Mouse (Mus musculus) lung, postnatal 36 days (tissue): ENCODE data around the gene Wdr90.
A peak's percentile ranks its signal among the peaks of the same experiment; 100 is the strongest.

ENCODE experiments used
- DNase-seq: peaks from one replicate; pipeline ENCODE4 v3.0.0; 2022; ENCODE audit warnings: mixed read lengths

The Wdr90 gene

DNA sequence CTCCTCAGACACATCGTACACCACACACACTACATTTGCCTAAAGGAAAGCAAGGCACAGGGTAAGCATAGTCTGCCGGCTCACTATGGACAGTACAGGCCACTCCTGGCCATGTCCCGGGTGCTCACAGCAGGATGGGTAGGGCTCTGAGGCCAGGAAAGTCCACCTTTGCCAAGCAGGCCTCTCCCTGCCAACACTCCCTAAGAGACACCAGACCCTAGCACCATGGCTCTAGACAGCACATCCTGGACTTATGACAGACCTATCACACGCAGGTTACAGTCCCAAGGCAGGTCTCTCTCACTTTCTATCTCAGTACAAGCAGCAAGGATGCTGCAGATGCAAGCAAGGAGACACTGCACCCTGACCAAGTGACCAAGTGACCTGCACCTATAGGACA lies 18.2 kb downstream of the Wdr90 start:
- DNase-seq = no peak

DNA sequence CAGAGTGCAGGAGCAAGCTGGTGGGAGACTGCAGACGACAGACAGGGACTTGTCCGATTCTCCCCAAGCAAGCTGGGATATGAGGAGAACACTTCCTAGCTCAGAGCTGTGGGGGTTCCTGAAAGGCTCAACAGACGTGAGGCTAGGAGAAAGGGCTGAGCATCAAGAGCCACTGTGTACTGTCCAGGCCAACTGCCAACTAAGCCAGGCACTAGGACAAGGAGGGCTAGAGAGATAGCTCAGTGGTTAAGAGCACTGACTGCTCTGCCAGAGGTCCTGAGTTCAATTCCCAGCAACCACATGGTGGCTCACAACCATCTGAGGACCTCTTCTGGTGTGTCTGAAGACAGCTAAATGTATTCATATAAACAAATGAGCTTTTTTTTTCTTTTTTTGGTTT lies 18.8 kb downstream of the Wdr90 start:
- DNase-seq = no peak

DNA sequence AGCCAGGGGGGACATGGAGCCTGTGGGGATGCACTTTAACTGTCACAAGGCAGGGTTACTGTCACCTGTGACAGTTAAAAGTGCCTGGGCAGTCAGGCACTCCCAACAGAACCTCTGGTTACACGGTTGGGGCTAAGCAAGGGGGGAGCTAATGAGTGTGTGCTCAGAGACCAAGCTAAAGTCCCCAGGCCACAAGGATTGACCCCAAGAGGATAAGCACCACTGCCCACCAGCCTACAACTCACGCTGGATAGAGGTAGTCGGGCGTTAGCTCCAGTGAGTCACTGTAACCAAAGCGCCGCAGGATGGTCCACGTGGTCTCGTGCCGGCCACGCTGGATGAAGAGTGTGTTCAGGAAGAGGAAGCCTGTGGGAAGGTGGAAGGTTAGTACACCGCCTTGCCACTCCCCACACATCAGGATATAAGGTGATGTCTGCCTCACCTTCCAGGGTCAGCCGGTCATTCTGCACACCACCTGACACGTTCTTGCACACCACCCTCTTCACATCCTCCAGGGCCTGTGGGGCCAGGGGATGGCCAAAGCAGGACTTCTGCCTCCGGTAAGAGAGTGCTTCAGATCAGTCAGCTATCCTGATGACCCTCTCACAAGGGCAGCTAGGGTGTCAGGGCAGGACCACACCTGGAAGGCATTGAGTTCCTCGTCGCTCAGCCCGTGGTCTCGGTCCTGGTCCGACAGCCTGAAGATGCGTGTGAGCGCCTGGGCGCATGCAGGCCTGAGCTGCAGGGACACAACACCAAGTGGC lies 20.0 kb downstream of the Wdr90 start, which contains the start of gene Gm20683:
Gene Gm20683, minus strand, starts transcription at position 647 of the 764 bp plus-strand sequence.
- no peak for DNase-seq

DNA sequence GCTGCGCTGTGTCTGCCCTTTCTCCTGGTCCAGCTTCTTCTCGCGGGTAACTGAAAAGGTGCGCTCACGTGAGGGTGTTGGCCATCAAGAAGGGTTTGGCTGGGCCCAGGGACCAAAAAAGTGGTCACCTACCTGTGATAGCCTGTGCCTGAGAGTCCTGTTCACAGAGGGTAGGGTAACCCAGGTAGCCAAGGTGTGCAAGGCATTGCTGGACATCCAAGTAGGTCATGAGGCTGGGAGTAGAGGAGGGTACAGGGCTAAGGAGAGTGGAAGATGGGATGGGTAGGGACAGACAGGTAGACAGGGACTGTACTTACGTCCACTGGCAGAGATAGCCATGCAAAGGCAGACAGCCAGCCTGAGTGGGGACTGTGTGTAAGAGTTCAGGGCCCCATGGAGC lies 20.8 kb downstream of the Wdr90 start:
- DNase-seq = no peak

DNA sequence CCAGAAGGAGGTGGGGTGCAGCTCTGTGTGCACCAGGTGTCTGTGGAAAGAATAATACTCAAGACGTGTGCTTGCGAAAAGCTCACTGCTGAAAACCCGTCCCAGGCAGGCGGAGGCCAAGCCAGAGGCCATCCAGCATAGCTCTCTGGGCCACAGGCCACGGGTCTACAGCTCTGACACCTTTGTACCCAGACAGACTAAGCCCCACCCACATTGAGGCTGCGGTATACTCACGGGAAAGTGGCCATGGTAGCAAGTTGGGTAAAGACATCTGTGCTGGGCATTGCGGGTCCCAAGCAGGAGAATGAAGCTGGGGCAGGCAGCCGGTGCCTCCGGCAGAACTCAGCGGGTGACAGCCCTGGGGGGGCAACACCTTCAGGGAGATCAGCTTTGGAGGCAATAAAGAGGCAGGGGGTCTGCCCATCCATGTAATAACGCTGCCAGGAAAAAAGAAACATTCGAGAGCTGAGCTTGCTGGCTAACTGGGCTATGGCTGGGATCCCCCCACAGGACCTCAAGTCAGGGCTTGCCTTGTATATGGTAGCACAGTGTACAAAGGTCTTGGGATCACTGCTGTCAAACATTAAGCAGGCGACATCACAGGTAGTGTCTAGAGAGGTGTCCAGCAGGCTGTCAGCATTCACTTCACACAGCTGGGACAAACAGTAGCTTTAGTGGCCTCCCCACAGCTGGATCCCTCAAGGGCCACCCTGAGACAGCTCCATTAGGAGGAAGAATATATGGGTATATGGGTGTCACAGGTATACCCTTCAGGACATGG lies 21.7 kb downstream of the Wdr90 start:
- DNase-seq = no peak

DNA sequence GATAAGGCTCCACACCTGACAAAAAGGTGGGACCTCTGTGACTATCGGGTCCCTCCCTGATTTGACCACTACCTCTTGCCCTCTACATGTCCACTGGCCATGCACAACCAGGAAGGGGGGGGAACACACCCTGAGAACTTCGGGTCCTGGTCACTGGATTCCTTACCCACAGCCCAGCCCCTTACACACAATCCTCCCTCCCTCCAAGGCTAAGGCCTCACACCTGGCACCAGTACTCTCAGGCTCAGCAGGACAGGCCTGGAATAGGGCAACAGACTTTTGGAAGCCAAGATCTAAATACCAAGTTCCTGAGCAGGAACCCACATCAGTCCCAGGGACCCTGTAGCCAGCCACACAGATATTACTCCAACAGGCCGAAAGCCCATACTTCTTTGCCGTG lies 22.4 kb downstream of the Wdr90 start:
- DNase-seq = no peak

DNA sequence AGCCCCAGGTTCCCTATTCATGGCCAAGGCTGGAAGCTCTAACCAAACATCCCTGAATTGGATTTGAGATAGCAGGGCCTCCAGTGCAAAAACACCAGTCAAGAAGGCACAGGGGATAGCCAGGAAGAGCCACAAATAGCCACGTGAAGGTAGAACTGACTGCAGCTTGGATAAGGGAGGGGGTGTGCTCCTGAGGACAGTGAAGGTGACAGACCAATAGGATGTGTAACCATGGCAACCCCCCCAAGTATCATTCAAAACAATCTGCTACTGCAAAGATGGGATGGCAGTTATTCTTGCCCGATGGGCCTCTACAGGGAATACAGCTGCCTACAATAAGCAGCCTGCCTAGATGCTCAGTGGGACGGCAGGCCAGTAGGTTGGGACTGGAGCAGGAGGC lies 23.8 kb downstream of the Wdr90 start:
- no peak for DNase-seq

DNA sequence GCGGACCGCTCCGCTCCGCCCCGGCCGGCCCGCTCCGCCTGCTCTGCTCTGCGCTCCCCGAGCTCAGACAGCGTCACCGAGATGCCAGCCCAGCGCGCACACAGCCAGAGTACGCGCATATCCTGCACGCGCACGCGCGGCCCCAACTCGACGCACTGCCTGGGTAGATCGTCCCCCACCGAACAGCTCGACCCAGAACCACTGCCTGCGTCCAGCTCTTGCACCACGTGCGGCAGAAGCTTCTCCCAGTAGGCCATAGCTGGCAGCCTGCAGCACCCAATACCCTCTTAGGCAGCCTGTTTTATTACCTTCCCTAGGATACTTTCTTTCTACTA lies 24.3 kb downstream of the Wdr90 start, which contains the start of gene Rhbdl1:
Gene Rhbdl1, minus strand, starts transcription at position 220 of the 335 bp plus-strand sequence.
- peak; percentile 61 for DNase-seq

DNA sequence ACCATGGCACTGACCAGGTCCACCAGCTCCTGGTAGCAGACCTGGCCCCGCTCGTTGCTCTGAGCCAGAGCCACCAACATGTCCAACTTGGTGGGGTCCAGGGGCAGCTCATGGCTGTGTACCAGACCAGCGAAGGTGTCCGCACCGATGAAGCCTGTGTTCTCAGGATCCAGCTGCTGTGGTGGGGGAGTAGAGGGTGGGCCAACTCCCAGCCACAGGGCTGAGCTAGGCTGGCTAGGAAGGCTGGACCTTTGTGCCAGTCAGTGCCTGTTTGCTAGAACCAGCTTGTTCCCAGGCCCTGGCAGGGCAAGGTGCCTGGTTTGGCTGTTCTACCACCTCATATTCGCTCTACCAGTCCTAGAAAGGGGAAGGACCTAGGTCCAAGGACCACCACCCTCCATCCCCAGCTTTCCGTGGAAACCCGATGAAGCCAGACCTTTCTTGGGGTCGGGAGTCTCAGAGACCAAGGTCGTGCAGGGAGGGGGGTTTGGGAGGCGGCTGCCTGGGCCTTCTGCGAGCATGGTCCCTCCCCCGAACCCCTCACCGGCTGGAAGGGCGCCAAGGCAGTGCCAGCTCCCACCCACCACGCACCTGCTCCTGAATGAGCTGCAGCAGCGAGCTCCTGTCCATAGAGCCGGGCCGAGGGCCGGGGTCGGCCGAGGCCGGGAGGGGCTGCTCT lies 24.8 kb downstream of the Wdr90 start:
- DNase-seq = no peak

DNA sequence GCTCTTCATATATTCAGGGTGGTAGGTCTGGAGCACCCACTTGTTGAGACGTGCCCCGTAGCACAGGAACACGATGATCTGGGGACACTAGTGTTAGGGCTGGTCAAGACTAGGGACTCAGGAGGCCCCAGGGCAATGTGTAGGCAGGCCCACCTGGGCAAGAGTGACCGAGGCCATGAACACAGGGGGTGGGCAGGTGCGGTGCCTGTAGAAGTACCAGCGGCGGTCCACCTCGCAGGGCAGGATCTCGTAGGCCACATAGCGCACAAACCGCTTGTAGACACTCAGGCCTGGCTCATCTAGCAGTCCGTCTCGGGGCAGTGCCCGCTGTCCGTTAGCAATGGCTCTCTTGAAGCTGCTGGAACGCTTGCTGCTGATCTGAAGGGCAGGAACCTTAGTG lies 25.5 kb downstream of the Wdr90 start:
- DNase-seq = no peak

DNA sequence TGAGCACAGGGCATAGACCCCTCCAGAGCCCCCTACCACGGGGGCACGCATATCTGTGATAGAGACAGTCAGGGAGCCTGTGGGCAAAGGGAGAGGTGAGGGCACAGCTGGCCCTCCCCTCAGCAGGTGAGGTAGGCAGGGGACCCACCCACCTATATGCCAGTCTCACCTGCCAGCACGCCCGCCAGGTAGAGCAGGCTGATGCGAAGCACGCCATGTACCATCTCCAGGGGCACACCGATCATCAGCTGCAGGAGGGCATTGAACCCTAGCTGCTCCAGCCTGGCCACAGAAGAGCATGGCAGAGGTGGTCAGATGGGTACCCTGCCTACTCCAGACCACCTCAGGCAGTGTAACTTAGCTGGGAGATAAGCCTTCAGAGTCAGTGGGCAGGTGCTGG lies 26.0 kb downstream of the Wdr90 start:
- no peak for DNase-seq

DNA sequence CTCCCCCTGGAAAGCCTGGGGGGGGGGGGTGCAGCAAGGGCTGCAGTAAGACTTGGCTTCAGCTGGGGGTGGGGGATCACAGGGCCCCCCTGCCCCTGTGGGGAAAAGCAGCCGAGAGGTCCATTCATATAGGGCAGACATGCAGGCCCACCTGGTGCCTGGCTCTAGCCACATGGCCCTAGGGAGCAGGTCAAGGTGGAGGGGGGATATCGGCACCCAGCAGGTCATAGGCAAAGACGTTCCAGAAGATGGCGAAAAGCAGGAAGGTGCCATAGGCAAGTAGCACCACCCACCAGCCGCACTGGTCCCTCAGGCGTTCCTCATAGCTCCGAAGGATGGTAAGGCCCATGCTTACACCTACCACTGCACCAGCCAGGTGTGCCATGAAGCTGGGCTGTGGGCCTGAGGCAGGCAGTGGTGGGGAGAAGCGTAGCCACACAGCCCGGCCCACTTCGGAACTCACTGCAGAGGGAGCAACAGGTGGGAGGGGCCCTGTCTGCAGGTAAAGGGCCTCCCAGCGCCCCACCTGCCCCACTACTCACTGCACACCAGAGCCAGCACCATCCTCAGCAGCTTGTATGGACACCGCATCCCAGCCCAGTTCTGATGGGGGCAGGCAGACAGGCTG lies 26.6 kb downstream of the Wdr90 start:
- DNase-seq = no peak

DNA sequence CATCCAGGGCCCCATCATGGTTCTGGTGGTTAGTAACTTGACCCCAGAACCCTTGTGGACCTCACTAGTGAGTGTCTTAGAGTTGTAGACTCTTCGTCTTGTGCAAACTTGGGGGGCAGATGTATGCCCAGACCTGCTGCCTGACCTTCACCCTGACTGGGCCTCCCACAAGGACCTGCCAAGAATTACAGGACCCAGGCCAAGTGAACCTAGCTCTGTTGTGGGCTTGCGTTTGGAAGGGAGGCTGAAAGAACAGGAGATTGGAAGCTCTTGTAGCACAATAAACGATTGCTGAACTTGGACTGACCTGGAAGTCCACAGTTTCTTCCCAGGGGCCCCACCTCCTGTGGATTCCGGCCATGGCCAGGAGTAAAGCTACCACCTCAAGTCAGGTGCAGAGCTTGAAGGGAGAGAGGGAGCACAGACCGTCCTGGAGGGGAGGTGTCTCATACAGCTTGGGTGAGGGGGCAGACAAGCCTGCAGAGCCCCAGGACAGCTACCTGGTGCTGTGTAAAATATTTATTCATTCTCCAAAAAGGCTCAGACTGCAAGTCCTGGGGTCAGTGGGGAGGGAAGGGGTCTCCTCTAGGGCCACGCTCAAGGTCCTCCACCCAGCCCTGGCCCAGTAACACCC lies 27.2 kb downstream of the Wdr90 start:
- DNase-seq = peak; percentile 23

DNA sequence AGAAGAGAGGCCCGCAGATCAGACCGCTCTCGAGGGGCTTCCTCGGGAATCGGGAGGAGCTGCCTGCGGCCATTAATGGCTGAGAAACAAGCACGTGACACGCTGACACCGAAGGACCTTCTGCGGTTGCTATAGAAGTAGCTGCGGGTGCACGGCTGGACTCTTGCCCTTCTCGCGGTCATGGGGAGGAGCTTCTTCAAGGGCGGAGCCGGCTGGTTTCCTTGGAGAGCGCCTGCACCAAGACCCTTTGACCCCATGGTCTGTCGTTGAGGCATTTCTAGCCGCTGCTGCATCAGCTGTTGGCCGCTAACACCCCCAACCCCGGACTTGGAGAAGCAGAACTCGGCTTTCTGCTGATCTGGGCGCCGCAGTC lies 28.0 kb downstream of the Wdr90 start, which contains the start of gene Stub1:
Gene Stub1, minus strand, starts transcription at position 114 of the 373 bp plus-strand sequence.
- peak; percentile 94 for DNase-seq

DNA sequence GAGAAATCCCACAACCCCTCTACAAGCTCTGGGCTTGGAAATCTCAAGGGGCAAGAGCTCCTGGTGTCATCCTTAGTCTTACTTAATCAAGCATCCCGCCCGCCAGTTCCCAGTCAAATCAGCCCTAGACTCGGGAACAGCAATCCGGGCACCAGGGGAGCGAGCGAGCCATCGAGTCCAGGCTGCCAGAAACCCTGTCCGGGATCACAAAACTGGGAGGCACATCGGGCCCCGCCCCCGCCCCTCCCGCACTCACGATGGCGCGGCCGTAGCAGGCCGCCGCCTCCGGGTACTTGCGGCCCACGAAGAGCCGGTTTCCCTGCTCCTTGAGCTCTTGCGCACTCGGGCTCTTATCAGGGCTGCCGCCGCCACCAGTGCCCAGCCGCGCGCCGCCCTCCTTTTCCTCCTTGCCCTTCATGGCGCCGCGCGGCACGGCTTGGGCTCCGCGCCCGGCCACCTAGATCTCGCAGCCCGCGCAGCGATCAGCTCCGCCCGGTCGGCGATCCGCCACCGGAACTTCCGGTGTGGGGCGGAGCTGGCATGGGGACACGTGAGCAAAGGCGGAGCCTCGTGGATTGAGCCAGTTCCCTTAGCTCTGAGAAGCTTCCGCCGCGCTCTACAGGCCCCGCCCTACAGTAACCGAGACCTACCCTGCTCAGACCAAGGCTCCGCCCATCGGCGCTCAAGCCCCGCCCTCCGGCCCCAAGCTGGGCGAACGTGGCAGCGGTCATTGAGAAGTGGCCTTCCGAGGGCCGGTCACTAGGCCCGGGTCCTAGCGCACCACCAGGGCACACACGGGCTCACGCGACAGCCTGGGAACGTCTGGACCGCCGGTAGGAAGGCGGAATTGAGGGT lies 28.6 kb downstream of the Wdr90 start:
- peak; percentile 100 for DNase-seq

DNA sequence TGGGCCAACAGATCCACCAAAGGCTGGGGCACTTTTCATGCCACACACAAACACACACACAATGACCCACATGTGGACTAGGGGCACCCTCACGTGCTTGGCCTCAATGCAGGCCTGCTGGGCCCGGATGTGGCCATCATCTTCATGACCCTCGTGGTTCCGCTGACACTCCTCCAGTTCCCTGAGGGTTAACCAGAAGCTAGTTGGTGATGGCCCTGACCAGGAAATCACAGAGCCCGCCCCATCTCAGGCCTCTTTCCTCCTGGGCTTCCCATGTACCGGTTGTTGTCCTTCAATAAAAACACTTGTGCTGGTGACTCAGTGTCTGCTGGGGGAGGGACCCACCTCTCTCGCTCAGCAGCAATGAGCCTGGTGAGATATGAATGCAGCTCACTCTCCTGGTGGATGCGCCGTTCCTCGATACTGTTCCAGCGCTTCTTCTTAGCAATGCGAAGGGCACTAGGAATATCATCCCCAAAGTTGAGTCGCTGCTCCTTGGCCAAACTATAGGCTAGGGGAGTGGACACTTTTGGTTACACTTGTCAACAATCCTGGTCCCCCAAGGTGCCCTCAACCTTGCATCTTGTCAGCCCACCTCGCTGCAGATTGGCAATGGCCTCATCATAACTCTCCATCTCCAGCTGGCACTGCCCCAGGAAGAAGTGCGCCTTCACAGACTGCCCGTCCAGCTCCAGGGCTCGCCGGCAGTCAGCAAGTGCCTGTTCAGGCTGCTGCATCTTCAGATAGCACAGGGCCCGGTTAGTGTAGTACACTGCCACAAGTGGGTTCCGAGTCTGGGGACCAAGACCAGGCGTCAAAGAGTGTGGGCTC lies 29.6 kb downstream of the Wdr90 start:
- no peak for DNase-seq

DNA sequence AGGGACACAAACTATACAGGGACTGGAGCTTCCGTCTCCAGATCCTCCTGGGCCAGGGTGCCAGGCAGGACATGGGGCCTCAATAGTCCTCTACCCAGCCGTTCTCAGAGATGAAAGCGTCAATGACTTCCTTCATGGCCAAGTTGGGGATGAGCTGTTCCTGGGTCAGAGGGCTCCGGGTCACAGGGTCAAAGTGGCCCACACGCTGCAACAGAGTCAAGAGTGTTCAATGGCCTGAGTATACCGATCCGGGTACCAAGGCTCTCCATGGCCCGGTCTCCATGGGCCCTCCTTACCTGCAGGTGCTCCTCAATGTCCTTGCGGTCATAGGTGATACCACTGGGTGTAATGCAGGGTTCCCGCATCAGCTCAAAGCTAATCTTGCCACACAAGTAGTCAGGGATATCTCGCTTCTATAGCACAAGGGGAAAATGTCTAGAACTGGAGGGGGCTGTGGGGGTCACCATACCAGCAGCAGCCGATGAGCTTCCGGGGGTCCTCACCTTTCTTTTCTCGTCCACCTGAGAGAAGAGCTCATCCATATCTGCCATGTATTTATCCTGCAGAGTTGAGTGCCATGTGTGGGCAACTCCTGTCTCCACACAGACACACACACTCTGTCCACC lies 30.4 kb downstream of the Wdr90 start:
- DNase-seq = no peak

DNA sequence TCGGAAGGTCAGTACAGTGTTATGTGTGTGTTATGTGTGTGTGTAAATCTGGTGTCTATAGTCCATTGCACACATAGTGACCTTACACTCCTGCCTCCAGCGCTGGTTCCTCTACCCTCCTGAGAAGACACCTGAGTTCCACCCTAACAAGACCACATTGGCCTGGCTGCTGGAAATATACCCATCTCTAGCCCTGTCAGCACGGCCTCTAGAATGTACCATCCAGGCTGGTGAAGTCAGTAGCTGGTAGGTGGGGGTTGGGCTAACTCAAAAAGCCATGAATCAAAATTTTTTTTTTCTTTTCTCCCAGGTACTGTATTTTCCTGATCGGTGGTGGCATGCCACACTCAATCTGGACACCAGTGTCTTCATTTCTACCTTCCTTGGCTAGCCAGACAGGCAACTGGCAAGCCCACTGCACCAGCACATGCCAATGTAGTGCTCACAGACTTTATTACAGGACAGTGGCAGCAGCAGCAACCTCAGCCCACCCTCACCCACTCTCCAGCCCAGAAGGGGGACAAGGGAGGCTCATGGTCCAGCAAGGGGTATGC lies 31.0 kb downstream of the Wdr90 start:
- no peak for DNase-seq

DNA sequence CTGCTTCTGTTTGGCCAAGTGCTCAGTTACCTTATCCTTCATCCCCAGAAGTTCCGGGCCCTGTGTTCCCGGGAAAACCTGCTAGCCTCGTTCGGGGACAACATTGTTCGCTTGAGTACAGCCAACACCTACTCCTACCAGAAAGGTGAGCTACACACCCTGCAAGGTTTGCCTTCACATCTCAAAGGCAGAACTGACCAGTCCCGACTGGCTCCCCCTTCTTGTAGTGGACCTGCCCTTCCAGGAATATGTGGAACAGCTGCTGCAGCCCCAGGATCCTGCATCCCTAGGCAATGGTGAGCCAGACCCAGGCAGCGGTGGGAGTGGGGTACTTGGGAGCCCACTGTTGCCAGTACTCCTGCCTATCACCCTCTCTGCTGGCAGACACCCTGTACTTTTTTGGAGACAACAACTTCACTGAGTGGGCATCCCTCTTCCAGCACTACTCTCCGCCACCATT lies 31.7 kb downstream of the Wdr90 start:
- DNase-seq = no peak
